Comparison of ENCODE assay signal across 12 mouse cellular contexts in genomic region chr12:109950632-109951031, GRCm38 (mm10).
DNase-seq lines count a peak whose midpoint lies in the region; ATAC-seq and TF ChIP-seq lines count a peak whose summit lies in the region.
"Had no signal": no experiment of that assay in that cellular context is flagged by ENCODE, and none has a peak within 500 bp of the region (broad histone marks: within the 10 kb centered on the region; RNA-seq: fewer than 3 reads in every experiment).

No protein-coding gene starts in this region.

- peak; percentile 39 for TF ChIP-seq CTCF in lung, embryonic 14.5 days (IDR thresholded peaks at IDR 0.05; ENCODE audit: low read depth)
- no peak for TF ChIP-seq CTCF in lung, adult 2 months (IDR thresholded peaks at IDR 0.05; ENCODE audit: insufficient read depth, low read length)
- peak; percentile 22; the same call in 1 of the 2 replicates for TF ChIP-seq CTCF in liver, postnatal 0 days (IDR thresholded peaks at IDR 0.05; ENCODE audit: low read depth)

- 0 out of 2 replicates have a peak overlapping the region, but pooled peaks have one; percentile 36 for H3K27ac ChIP-seq in forebrain, embryonic 12.5 days
- no peak overlapping the region for H3K27ac ChIP-seq in forebrain, embryonic 14.5 days (ENCODE audit: low read depth, low read length)
- no peak overlapping the region for H3K27ac ChIP-seq in lung, embryonic 14.5 days (ENCODE audit: low read depth)
- H3K27ac ChIP-seq in liver, postnatal 0 days (ENCODE audit: low read depth): no peak overlapping the region

- H3K27me3 ChIP-seq in forebrain, embryonic 12.5 days: no peaks in the 10 kb centered on the region
- no peaks in the 10 kb centered on the region for H3K27me3 ChIP-seq in forebrain, embryonic 14.5 days (replicated peaks; ENCODE audit: control insufficient read depth, insufficient read depth, low read length)
- H3K27me3 ChIP-seq in lung, embryonic 14.5 days (ENCODE audit: insufficient read depth, low read length): no peaks in the 10 kb centered on the region
- H3K27me3 ChIP-seq in liver, postnatal 0 days (ENCODE audit: insufficient read depth, low read length): no peaks in the 10 kb centered on the region
- H3K27me3 ChIP-seq: forebrain, embryonic 15.5 days had no signal

- H3K9ac ChIP-seq in forebrain, embryonic 12.5 days: no peak overlapping the region
- H3K9ac ChIP-seq in forebrain, embryonic 14.5 days (ENCODE audit: low read length): no peak overlapping the region
- no peak overlapping the region for H3K9ac ChIP-seq in lung, embryonic 14.5 days
- no peak overlapping the region for H3K9ac ChIP-seq in liver, postnatal 0 days (replicated peaks)
- H3K9ac ChIP-seq: forebrain, embryonic 15.5 days had no signal

- no peak for DNase-seq in forebrain, embryonic 14.5 days (ENCODE audit: low spot score)
- peak; percentile 46 for DNase-seq in lung, embryonic 14.5 days
- DNase-seq in lung, adult 2 months: no peak
- DNase-seq in ZHBTc4 (ENCODE audit: low read depth, low spot score): peak; percentile 84
- no peak for DNase-seq in liver, postnatal 0 days
- DNase-seq in adrenal gland, postnatal 14 days: no peak
- DNase-seq in right cerebral cortex, adult 2 months (ENCODE audit: low spot score in 2 of 2): no peak
- DNase-seq: cerebellum, adult 11-12 months; gastrocnemius, postnatal 10 days had no signal

- TF ChIP-seq POLR2A in lung, adult 2 months (IDR thresholded peaks at IDR 0.05; ENCODE audit: borderline replicate concordance, extremely low read depth, low read depth, low read length): no peak

- peaks cover 51% of the 10 kb centered on the region for H3K4me1 ChIP-seq in forebrain, embryonic 12.5 days
- H3K4me1 ChIP-seq in forebrain, embryonic 14.5 days (ENCODE audit: control insufficient read depth, insufficient read depth, low read length): peaks cover 9% of the 10 kb centered on the region
- H3K4me1 ChIP-seq in lung, embryonic 14.5 days (ENCODE audit: insufficient read depth): peaks cover 14% of the 10 kb centered on the region
- no peaks in the 10 kb centered on the region for H3K4me1 ChIP-seq in lung, adult 2 months (ENCODE audit: control insufficient read depth, insufficient read depth, low read length)
- H3K4me1 ChIP-seq in liver, postnatal 0 days (ENCODE audit: insufficient read depth): no peaks in the 10 kb centered on the region

- H3K9me3 ChIP-seq in forebrain, embryonic 12.5 days: no peaks in the 10 kb centered on the region
- H3K9me3 ChIP-seq in forebrain, embryonic 14.5 days (replicated peaks; ENCODE audit: control insufficient read depth, low read length): no peaks in the 10 kb centered on the region
- no peaks in the 10 kb centered on the region for H3K9me3 ChIP-seq in lung, embryonic 14.5 days (ENCODE audit: low read depth, low read length)
- H3K9me3 ChIP-seq in liver, postnatal 0 days (ENCODE audit: low read length): no peaks in the 10 kb centered on the region
- H3K9me3 ChIP-seq: forebrain, embryonic 15.5 days had no signal

- no peaks in the 10 kb centered on the region for H3K36me3 ChIP-seq in forebrain, embryonic 12.5 days (replicated peaks)
- no peaks in the 10 kb centered on the region for H3K36me3 ChIP-seq in forebrain, embryonic 14.5 days (ENCODE audit: control insufficient read depth, insufficient read depth, low read length)
- H3K36me3 ChIP-seq in lung, embryonic 14.5 days (ENCODE audit: insufficient read depth): no peaks in the 10 kb centered on the region
- no peaks in the 10 kb centered on the region for H3K36me3 ChIP-seq in liver, postnatal 0 days (replicated peaks; ENCODE audit: insufficient read depth, low read length)
- H3K36me3 ChIP-seq: forebrain, embryonic 15.5 days had no signal

- H3K4me3 ChIP-seq in forebrain, embryonic 12.5 days (replicated peaks): no peak overlapping the region
- H3K4me3 ChIP-seq in forebrain, embryonic 14.5 days (ENCODE audit: low read depth, low read length): no peak overlapping the region
- no peak overlapping the region for H3K4me3 ChIP-seq in lung, embryonic 14.5 days (ENCODE audit: low read depth, low read length)
- no peak overlapping the region for H3K4me3 ChIP-seq in lung, adult 2 months (replicated peaks; ENCODE audit: extremely low read depth, low read depth, low read length)
- H3K4me3 ChIP-seq in liver, postnatal 0 days (ENCODE audit: low read depth, low read length): no peak overlapping the region
- H3K4me3 ChIP-seq: forebrain, embryonic 15.5 days had no signal

- TF ChIP-seq EP300 in liver, postnatal 0 days (IDR thresholded peaks at IDR 0.05; ENCODE audit: low read depth): no peak

- ATAC-seq in forebrain, embryonic 12.5 days (ENCODE audit: low FRiP score): no peak
- no peak for ATAC-seq in forebrain, embryonic 14.5 days
- ATAC-seq in lung, embryonic 14.5 days (ENCODE audit: insufficient read depth): no peak
- ATAC-seq in liver, postnatal 0 days: no peak
- ATAC-seq: forebrain, embryonic 15.5 days; inflammation-experienced regulatory T-cells, adult 6 months had no signal

- WGBS in forebrain, embryonic 12.5 days: 45% methylated on average over 6 of the region's 6 CpGs
- 52% methylated on average over 6 of the region's 6 CpGs for WGBS in forebrain, embryonic 14.5 days
- 41% methylated on average over 6 of the region's 6 CpGs for WGBS in lung, embryonic 14.5 days
- WGBS in lung, adult 2 months: 54% methylated on average over 6 of the region's 6 CpGs
- 46% methylated on average over 6 of the region's 6 CpGs for whole genome bisulfite sequencing in liver, postnatal 0 days (ENCODE audit: insufficient replicate concordance)

- H3K4me2 ChIP-seq in forebrain, embryonic 12.5 days: no peak overlapping the region
- H3K4me2 ChIP-seq in forebrain, embryonic 14.5 days (ENCODE audit: low read length): no peak overlapping the region
- H3K4me2 ChIP-seq in lung, embryonic 14.5 days: no peak overlapping the region
- no peak overlapping the region for H3K4me2 ChIP-seq in liver, postnatal 0 days (ENCODE audit: low read depth, low read length)
- H3K4me2 ChIP-seq: forebrain, embryonic 15.5 days had no signal

Comparison
In these comparisons a context has a peak if more than half of its experiments do, and no peak if none do; other contexts are left out.
1. DNase-seq: peak in lung, embryonic 14.5 days (single experiment) and ZHBTc4 (single experiment); none in forebrain, embryonic 14.5 days (single experiment), lung, adult 2 months (single experiment), liver, postnatal 0 days (single experiment), adrenal gland, postnatal 14 days (single experiment) and right cerebral cortex, adult 2 months (0 of 2).